ENCODE assay signal across 8 mouse cellular contexts in the genomic region with DNA sequence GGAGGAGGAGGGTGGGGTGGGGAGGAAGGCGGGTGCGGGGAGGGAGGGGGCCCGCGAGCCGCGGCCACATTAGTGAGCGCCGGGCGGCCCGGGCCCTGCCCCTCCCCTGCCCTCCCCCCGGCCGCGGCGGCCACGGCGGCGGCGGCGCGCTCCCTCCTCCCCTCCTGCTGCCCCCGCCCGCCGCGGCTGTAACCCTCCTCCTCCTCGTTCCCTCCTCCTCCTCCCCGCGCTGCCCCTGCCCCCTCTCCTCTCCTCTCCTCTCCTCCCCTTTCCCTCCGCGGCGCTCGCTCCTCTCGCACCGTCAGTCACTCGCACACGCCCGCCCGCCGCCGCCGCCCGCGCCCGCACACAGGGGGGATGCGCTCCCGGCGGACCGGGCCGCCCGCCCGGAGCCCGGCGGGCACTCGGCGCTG. TPM values are rescaled to one million over a fixed set of nuclear protein-coding genes. Genes with fewer than 3 reads are reported as not detected.
DNase-seq lines count a peak whose midpoint lies in the region; ATAC-seq and TF ChIP-seq lines count a peak whose summit lies in the region.

No protein-coding gene starts in this region.

- DNase-seq in Patski (ENCODE audit: low read depth, low spot score) = no peak
- peak; percentile 80 for DNase-seq in cerebellum, adult 9-10 months
- peak; percentile 67 to 81 for DNase-seq in frontal cortex, postnatal 10 days (ENCODE audit: low spot score in 2 of 2)
- peak; percentile 65 for DNase-seq in left cerebral cortex, adult 11 months (ENCODE audit: low spot score)
- DNase-seq in lung, postnatal 36 days = peak; percentile 89
- DNase-seq in right cerebral cortex, adult 18-20 months = peak; percentile 86
- DNase-seq in urinary bladder, postnatal 25 days (ENCODE audit: low spot score) = peak; percentile 77

- CTCF ChIA-PET in Patski (lab: Charles Lee) = no interaction called here

- no peak for TF ChIP-seq CTCF in Patski (IDR thresholded peaks at IDR 0.05)

- in situ Hi-C loops in Patski (cut with MboI; ENCODE audit: low pct_unique_long_range_greater_than_20kb) = no loop called here

- H3K27ac ChIP-seq in hindbrain, embryonic 12.5 days = peak overlapping the region; percentile 100

- POLR2A ChIA-PET in Patski (lab: Charles Lee) = interaction anchor here (1.0 to 1.7 kb wide), 4 partner anchors 11 to 69 kb away, joined by 3 to 5 read pairs (median 4); no protein-coding TSS in a partner anchor

- peak; percentile 44 for ATAC-seq in Patski
- peak; percentile 71 for ATAC-seq in hindbrain, embryonic 12.5 days (ENCODE audit: low FRiP score)

- peak overlapping the region; percentile 63 for H3K4me2 ChIP-seq in hindbrain, embryonic 12.5 days (replicated peaks)

- H3K4me3 ChIP-seq in hindbrain, embryonic 12.5 days = peak overlapping the region; percentile 98

- H3K36me3 ChIP-seq in hindbrain, embryonic 12.5 days = no peaks in the 10 kb centered on the region

- 0% methylated on average over 16 of the region's 54 CpGs for WGBS in hindbrain, embryonic 12.5 days

- H3K27me3 ChIP-seq in Patski = no peaks in the 10 kb centered on the region
- H3K27me3 ChIP-seq in hindbrain, embryonic 12.5 days = no peaks in the 10 kb centered on the region

- peaks cover 24% of the 10 kb centered on the region for H3K4me1 ChIP-seq in hindbrain, embryonic 12.5 days

- H3K9me3 ChIP-seq in hindbrain, embryonic 12.5 days (replicated peaks) = no peaks in the 10 kb centered on the region

- peak overlapping the region; percentile 100 for H3K9ac ChIP-seq in hindbrain, embryonic 12.5 days

RNA-seq across cellular contexts. Expression of gene Sp3, which starts 0.6 kb away (rescaled TPM):
- 48.9 TPM for polyA plus RNA-seq in Patski (2021)
- polyA plus RNA-seq in hindbrain, embryonic 12.5 days (2016; fragmentation: Nextera tagmentation; extraction: Ambion mirVana) = 66.3 and 69.0 TPM in 2 replicates

RNA-seq across cellular contexts. Expression of gene Gm11084, which starts 6.9 kb away (rescaled TPM):
- not detected for polyA plus RNA-seq in Patski (2021)
- not detected in 2 replicates for polyA plus RNA-seq in hindbrain, embryonic 12.5 days (2016; fragmentation: Nextera tagmentation; extraction: Ambion mirVana)
